Mouse (Mus musculus) lung, postnatal 0 days (tissue): ENCODE measurements at regions not wholly inside any gene's neighbourhood (a gene's known extent, or its start where the extent isn't known, plus 50 kb on each side); places are given as distances from the start of the nearest gene placed in this dataset.

Experiments used
- CTCF ChIP-seq: IDR thresholded peaks from 2 replicates; pipeline ENCODE4 v1.5.1; 2016; ENCODE audit warnings: antibody characterized with exemption, mild to moderate bottlenecking
- EP300 ChIP-seq: IDR thresholded peaks from 2 replicates; pipeline ENCODE4 v1.6.1; 2016; ENCODE audit warnings: antibody characterized with exemption, mild to moderate bottlenecking, control low read depth

DNA sequence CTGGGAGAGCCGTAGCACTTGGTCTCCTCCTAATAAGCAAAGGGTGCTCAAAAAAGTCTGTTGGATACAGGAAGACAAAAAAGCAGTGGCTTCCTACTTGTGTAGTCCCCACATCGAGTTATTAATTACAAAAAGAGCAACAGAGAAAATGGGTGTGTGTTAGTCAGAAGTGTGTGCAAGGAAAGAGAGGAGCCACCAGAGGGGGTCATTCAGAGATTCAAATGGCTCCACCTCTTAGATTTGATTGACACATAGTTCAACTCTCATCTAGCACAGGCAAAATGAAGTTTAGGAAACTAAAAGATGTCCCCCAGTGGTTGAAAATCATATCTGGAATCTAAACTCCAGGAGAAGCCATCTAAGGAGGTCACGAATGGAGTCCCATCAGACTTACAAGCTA is 200.2 kb upstream of the Hnrnpa3 start:
- no peak for TF ChIP-seq CTCF
- TF ChIP-seq EP300, result no peak
